Mouse (Mus musculus) spleen, embryonic (tissue): ENCODE results near the gene A630089N07Rik.

Experiments
- CTCF ChIA-PET: fragments of 350-600 bp; sonication (Branson Sonifier 250); formaldehyde crosslinking; loops from one replicate; lab custom pipeline; 2022; lab: Charles Lee

Gene A630089N07Rik

DNA sequence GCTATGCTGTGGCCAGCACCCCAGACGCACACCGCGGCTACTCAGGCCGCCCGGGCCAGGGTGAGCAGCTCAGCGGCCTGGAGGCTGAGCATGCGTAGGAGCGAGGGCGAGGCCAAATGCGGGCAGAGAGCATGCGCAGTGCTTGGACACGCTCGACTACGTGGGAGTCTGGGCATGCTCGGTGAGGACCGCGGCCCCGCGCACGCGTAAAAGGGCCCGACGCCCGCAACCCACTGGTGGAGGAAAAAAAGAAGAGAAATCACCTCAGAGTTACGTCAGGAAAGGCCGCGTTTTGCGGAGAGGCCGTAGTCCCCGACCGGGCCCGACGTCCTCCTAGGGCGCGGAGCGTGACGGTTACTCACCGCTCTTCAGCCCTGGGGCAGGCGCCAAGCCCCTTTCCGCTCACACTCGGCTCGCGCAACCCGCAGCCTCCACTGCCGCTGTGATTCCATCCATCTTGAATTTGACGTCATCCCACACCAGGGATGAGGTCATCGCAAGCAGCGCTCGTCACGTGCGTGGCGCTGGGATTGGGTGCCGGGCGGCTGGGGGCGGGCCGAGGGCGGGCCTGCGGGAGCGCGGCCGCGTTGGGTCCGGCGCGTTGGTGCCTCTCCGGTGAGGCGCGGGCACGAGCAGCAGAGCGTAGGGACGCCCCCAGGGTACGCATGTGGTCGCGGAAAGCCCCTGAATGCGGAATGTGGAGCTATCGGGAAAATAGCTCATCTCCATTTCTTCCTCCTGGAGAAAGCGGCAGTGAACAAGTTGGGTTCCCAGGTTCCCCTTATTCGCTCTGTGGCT lies 119.9 kb downstream of the A630089N07Rik start, which contains the start of the genes C2cd2 and Zbtb21:
Gene C2cd2, minus strand, starts transcription at position 448 of the 798 bp plus-strand sequence.
Gene Zbtb21, minus strand, starts transcription at position 472 of the 798 bp plus-strand sequence.
- CTCF ChIA-PET, result interaction anchor here (0.6 kb wide), 1 partner anchor 112 kb away, joined by 3 read pairs; no protein-coding TSS in a partner anchor

DNA sequence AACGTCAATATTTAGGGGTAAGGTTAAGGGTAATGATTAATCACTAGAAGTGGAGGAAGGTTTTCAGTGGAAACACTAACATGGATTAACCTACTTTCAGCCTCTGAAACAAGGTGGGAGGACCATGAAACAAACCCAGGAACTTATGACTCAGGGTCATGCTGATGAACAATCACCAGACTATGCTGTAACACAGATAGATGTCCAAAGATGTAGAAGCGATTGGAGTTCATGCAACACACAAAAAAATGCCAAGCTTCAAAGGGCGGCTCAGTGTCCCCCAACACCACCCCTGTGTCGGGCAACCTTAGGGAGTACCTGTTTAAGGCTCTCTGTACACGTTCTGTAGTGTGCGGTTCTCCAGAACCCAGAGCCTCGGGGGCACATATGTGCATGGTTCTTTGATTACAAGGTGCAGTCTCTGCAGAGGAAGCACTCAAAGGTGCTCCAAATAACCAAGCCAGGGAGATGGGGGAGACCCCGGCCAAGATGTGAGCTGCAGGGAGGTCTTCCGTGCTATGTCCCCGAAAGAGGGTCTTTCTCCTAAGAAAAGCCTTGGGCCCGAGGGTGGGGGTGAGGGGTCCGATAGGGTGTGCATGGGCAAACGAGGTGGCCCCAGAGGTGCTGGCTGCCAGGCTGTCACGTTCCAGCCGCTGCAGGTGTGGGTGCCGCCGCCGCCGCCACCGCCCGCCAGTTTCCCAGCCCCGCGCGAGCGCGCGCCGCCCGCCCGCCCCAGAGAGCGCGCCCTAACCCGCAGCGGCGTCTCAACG lies 120.7 kb downstream of the A630089N07Rik start:
- CTCF ChIA-PET, result no interaction called here

DNA sequence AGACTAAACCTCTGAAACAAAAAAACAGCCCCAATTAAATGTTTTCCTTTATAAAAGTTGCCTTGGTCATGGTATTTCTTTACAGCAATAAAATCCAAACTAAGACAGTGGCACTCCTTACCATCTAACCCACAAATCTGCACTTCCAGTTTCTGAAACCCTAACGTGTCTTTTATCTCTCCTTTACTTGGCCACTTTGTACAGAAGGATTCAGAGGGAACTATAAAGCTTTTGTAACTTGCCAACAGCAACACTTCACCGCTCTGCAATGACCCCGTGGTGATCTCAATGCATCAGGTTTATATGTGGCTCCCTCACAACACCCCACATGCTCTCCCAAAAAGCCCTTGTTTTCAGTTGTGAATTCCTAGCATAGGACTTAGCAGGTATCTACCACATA lies 121.9 kb downstream of the A630089N07Rik start:
- CTCF ChIA-PET, result no interaction called here

DNA sequence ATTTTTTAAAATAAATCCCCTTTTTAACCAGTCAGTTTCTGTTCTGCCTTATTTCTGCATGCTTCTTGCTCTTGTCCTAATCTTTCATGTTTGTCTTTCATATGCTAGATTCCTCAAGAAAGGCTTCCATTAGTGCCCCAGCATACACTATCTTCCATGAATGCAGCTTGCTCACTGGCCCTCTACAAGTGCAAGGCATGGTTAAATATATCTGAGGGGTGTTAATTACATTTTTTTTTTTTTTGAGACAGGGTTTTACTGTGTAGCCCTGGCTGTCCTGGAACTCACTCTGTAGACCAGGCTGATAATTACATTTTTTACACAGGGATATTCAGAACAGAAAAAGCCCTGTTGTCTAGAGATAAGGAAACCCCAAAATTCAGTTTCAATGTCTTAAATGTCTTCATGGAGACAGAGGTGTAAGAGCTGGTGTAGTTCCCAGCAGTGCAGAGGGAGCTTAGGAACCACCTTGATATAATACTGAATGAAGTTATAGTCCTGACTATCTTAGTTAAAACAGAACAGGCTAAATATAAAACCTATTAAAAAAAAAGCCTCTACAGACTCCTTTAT lies 123.8 kb downstream of the A630089N07Rik start:
- CTCF ChIA-PET, result no interaction called here

DNA sequence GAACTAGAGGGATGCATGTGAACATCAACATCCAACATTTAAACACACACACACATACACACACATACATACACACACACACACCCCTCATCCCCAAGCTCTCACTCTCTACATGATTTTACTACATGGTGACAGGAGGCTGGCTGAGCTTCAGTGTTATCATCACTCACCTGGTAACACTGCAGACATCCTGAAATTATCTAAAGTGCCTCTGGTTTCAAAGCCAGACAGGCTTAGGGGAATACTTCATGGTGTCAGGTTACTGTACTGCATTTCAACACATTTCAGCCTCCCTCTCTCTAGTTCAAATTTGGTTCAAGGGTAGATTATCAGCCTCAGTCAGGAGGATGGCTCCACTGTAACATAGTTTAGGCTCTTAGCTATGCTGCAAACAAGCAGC lies 124.6 kb downstream of the A630089N07Rik start:
- CTCF ChIA-PET, result no interaction called here

DNA sequence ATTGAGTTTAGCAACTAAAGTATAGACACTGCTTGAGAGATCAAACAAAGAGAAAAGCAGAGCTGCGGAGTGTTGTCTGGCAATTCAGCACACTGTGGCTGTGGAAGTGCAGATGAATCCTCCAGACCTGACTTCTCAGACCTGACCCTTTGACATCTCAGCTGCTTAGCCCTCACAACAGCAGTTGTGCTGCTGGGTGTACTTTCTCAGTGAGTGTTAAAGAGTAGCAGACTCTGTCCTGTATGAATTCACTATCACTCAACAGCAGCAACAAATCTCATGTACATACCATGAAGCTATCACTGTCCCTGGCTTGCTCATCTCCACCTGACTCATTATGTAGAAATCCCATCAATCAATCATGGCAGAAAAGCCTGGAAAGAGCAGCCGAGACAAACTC lies 126.2 kb downstream of the A630089N07Rik start:
- CTCF ChIA-PET, result no interaction called here

DNA sequence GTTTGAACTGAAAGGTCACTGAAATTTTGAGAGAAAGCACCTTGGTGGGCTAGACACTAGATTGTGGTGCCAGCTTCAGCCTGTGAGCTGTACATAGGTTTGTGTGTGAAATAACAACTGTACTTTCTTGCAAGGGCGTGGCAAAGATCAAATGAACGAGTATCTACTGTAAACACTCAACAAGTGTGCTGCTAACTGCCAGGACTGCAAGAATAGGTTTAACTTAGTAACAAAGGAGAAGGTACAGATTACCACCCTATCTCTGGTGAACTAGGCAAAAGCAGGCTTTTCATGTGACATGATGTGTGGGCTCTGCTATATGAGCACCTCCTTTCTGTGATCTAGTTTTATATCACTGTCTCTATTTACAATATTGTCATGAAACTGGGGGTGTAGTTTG lies 128.9 kb downstream of the A630089N07Rik start:
- CTCF ChIA-PET, result no interaction called here

DNA sequence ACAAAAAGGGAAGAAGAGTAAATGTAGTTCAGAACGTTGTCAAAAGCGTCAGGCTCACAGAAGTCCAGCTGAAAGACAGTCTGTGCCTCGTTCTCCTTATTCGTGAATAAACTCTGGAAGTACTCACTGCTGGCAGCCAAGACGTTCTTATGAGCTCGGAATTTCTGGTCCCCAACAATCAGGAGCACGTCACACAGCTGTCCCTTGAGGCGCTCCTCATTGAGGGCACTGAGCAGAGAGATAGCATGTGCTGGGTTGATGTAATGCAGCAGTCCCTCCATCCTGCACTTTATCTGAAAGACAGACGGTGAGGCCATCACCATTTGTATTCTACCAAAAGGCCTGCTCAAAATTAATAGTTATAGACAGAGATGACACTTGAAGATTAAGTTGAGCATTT lies 129.4 kb downstream of the A630089N07Rik start:
- CTCF ChIA-PET, result no interaction called here

DNA sequence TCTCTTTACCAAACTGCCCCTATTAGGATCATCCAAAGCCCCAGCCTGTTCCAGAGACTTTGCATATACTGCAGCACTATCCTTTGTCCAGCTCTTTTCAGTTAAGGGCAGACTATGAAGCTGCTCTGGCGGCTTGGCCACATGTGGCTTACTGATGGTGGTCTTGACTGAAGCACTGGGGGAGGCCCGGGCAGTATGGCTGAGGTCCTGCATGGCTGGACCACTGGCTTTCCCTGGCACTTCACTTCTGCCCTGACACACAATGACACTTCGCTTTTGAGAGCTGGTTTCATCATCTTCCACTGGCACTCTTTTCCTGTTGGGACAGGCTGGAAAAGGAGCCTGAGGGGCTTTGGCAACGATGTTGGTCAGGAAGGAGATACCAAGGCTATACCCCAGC lies 129.9 kb downstream of the A630089N07Rik start:
- CTCF ChIA-PET, result interaction anchor here (0.5 kb wide), 1 partner anchor 53 kb away, joined by 9 read pairs; no protein-coding TSS in a partner anchor
